Mouse (Mus musculus): Measurements from ENCODE around the gene Inhba.

Gene Inhba

GRCm38 (mm10) chr13:16011372-16012242, at the start of gene Inhba:
Gene Inhba, plus strand, starts transcription at chr13:16011851.
- DNase-seq (ENCODE audit: low spot score in 2 of 2) = peak; percentile 23 to 37

DNA sequence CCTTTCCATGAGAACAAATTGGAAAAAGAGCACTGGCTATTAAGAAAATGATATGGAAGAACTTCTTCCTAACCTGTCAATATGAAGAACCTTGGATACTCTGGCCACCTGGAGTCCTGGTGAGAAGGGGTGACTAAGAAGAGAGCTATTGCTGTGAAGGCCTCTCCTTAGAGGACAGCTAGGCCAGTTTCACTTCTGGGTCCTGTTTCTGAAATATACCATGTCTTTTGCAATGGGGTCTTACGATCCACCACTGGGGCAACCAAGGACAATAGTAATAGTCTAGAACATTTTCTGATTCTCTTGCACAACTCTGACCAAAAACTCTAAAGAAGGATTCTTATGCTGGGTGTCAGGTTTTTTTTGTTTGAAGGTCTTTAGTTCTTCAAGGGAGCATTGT, 35.1 kb upstream of the Inhba start:
- no peak for DNase-seq (ENCODE audit: low spot score in 2 of 2)

DNA sequence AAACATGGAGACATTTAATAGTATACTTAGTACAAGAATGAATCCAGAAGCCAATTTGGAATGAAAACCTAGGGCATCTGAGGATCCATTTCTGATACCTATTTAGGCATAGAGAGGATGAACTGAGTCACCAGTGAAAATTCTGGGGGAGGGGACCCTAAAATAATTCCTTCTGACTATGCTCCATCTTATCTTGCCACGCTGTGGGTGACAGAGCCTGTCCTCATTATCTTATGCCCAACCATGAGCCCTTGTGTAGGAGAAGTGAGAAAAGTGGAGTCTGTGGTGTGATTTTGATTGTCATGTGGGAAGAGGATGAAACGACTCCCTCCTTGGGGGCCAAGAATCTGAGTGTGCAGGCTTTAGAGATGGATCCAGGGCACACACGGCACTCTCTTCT, 32.1 kb upstream of the Inhba start:
- no peak for DNase-seq (ENCODE audit: low spot score in 2 of 2)

DNA sequence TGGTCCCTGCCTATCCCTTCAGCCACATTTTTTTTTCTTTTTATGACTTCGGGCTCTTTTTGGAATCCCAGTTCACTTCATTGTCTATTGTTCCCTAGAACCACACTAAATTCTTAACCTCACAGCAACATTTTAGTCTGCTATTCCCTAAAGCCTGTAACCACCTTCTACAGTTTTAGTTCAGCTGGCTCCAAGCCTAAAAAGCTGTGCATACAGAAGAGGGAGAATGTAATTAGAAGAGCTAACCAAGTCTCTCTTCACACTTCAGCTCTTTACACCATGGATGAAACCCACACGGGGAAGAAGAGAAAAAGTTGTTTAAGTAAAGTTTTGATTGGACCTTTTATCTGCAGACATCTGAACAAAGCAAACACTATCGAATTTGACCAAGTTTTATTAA, 29.6 kb upstream of the Inhba start:
- no peak for DNase-seq (ENCODE audit: low spot score in 2 of 2)

GRCm38 (mm10) chr13:15985761-15986160, 25.9 kb upstream of the Inhba start:
- DNase-seq (ENCODE audit: low spot score in 2 of 2) = no peak

DNA sequence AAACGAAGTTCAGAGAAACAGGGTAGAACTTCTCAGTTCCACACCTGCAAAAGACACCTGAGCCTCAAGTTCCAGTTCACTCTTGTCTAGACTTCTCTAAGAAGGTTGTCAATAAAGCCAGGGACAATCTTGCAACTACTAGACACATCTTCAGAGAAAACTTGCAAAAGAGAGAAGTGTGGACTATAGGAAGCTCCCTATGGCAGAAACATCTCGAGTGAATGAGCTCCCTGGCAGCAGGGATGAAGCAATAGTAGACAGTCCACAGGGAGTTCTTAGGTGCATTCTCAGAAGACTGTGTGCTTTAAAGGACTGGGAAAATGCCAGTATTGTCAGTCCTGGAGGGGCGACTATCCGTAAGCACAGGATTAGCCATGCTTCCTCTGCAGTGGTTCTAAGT, 25.5 kb upstream of the Inhba start:
- DNase-seq (ENCODE audit: low spot score in 2 of 2) = no peak

DNA sequence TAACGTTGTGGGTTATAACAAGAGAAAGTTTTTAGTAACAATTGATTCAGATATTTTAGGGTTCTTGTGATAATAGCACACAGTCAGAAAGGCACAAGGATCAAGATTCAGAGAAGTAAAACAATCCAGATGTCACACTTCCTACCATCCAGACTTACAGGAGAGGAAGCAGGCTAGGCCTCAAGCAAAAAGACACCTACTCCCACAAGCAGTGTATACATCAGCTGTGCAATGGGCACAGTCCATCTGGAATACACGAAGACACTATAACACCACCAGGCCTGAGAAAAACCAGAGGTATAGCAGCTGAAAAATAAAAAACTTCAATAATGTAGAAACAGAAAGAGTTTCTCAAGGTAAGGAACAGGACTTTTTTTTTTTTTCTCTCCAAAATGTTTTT, 16.3 kb upstream of the Inhba start:
- no peak for DNase-seq (ENCODE audit: low spot score in 2 of 2)

DNA sequence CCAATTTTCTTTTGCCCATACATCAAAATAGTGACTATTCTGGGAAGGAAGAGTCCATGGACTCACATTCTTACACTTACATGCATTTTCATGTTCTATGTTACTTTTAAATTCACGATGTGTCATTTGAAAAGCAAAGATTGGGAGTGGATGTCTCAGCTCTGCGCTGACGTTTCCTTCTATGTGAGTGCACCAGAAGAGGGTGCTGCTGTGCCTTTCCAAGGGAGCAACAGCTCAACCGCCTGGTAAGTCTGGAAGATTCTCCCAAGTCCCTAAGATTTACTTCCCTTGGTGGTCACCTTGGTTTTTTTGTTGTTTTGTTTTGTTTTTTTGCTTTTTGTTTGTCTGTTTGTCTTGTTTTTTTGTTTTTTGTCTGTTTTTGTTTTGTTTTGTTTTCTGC, 6.1 kb upstream of the Inhba start:
- DNase-seq (ENCODE audit: low spot score in 2 of 2) = peak; percentile 26 to 30

GRCm38 (mm10) chr13:16007748-16008147, 3.9 kb upstream of the Inhba start:
- no peak for DNase-seq (ENCODE audit: low spot score in 2 of 2)

DNA sequence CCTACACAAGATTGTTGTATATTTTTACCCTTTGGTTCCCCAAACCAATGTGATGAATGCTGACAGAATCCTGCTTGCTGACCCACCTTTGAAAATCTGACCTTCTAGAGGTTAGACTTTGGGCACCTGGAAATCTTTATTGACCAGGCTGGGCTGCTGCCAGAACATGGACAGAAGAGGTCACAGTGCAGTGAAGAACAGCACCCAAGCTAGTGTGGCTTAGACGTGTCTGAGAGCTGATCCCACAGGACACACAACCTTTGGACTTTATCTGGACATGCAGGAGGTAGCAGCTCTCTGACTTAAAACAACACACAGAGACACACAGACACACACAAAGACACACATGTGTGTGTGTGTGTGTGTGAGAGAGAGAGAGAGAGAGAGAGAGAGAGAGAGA, 3.3 kb upstream of the Inhba start:
- DNase-seq (ENCODE audit: low spot score in 2 of 2) = no peak

GRCm38 (mm10) chr13:16009766-16010465, 1.7 kb upstream of the Inhba start:
- no peak for DNase-seq (ENCODE audit: low spot score in 2 of 2)

GRCm38 (mm10) chr13:16010586-16010985, 1.1 kb upstream of the Inhba start:
- DNase-seq (ENCODE audit: low spot score in 2 of 2) = no peak

DNA sequence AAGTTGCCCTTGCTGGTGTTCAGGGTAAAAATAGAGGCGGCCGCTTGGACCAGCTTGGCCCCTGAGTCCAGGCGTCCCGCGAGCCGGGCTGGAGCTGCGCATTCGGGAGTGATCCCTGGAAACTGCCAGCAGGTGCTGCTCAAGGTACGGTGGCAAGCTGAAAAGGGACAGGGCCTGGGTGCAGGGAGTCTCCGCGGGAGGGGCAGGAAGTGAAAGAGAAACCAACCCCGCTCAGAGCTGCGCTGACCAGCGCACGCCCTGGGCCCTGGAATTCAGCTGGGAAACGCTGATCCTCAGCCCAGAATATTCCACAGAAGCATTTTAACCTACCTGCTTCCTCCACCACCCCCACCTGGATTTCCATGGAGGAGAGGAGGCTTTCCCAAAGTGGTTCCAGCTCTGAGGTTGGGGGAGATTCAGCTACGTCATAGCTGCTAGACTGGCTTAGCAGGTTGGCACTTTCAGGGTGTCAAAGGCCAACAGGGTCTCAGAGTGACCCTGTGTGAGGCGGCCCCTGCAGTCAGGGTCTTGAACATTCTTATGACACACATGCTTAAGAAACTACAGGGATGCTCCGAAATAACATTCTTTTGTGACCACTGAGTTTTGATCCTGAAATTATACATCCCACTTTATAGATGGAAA, 714 bp downstream of the Inhba start:
- peak; percentile 75 to 81 for DNase-seq (ENCODE audit: low spot score in 2 of 2)

- no peak for DNase-seq (ENCODE audit: low spot score in 2 of 2)
Measured at GRCm38 (mm10) chr13:16014166-16014565, 2.5 kb downstream of the Inhba start.

DNA sequence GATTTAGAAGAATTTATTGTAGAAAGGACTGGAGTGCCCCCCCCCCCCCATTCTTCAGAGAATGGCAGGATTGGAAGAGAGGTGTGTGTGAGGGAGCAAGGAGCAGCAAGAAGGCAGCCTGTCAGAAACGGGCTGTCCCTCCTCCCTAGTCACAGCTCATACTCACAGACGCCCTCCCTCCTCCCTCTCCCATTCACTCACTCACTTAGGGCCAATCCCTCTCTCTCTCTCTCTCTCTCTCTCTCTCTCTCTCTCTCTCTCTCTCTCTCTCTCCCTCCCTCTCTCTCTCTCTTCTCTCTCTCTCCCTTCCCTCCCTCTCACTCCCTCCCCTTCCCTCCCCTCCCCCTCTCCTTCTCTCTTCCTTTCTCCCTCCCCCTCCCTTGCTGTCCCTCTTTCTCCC, 4.9 kb downstream of the Inhba start:
- no peak for DNase-seq (ENCODE audit: low spot score in 2 of 2)

GRCm38 (mm10) chr13:16017338-16017737, 5.7 kb downstream of the Inhba start:
- DNase-seq (ENCODE audit: low spot score in 2 of 2) = no peak

GRCm38 (mm10) chr13:16017777-16018176, 6.1 kb downstream of the Inhba start:
- no peak for DNase-seq (ENCODE audit: low spot score in 2 of 2)

DNA sequence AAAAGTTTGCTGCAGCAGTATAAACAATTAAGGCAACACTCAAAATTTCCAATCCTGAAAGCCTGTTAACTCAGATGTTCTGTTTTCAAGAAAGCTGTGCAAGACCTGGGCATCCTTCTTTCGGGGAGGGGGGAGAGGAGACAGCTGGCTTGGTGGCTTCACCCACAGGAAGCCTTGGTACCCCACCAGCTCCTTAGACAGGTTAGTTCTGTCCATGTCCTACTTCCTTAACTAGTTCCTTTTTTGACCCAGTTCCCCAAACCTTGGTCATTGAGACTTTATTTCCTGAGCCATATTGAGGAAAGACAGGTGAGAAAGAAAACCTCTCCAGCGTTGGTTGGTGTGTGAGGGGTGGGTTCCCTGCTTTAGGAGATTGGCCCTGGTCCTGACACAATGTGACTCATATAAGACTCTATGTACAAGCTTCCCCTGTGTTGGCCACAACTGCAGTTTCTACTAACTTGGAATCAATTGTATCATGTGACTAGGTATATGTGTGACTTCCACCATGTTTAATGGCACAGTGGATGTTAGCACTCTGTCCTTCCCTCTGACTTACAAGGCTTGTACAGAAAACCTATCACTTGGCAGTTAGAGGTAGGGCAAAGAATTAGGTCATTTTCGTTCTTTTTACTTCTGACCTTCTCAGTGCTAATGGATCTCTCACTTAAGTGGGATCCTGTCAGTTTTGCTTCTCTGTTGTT, 7.3 kb downstream of the Inhba start:
- no peak for DNase-seq (ENCODE audit: low spot score in 2 of 2)

GRCm38 (mm10) chr13:16020659-16021058, 9.0 kb downstream of the Inhba start:
- DNase-seq (ENCODE audit: low spot score in 2 of 2) = peak in 1 of 2 experiments; percentile 33

DNA sequence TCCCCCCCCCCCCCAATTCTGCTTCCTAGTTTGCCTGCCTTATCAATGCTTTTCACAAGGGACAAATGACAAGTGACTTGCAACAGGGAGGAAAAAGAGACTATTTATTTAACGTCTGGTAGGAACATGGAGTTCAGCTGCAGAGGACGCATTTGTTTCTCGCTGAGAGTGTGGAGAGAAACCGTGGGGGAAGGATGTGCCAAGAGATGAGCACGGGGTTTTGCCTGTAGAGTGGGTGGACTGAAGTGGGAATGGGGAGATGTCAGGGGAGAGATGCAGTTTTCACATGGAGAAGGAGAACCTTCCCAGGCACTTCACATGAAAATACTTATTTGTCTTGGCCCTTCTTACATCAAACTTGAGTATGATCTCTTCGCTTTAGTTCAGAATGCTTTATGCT, 9.5 kb downstream of the Inhba start:
- no peak for DNase-seq (ENCODE audit: low spot score in 2 of 2)

DNA sequence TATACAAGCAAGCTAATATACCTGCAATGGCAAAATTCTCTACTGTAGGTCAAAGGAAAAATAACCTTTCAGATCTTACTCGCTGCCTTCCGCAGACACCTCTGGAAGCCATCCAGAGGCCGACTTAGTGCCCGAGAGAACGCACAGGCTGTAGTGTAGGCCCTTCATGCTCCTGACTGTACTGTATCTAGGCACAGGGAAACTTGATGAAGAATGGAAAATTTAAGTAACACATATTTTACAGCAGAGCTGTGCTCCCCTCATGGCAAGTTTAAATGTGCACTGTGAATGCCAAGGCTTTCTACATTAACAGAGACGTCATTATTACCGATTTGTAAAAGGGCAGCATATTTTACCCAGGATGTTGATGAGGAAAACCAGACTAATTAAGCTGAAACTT, 10.2 kb downstream of the Inhba start:
- no peak for DNase-seq (ENCODE audit: low spot score in 2 of 2)

GRCm38 (mm10) chr13:16022536-16022935, 10.9 kb downstream of the Inhba start:
- no peak for DNase-seq (ENCODE audit: low spot score in 2 of 2)

Measured in urinary bladder, postnatal 36 days (tissue).